Mouse (Mus musculus) brown adipose tissue, adult 24 weeks (tissue): ENCODE measurements around the gene Gm10382. TPM values are rescaled to one million over a fixed set of nuclear protein-coding genes. Genes with fewer than 3 reads are reported as not detected.
A peak's percentile ranks its signal among the peaks of the same experiment; 100 is the strongest.

Experiments
- H3K27ac ChIP-seq: fragments of 200-500 bp; replicated peaks from 2 replicates; pipeline ENCODE4 v1.5.1; 2012; ENCODE audit warnings: low read depth, mild to moderate bottlenecking, low read length
- H3K4me1 ChIP-seq: fragments of 200-500 bp; 2 replicates; pipeline ENCODE4 v1.6.1; 2012; ENCODE audit warnings: low read length, mixed read lengths; ENCODE audit not compliant: control insufficient read depth, insufficient read depth, insufficient read length
- H3K4me3 ChIP-seq: fragments of 200-500 bp; 2 replicates; pipeline ENCODE4 v1.5.1; 2012; ENCODE audit warnings: low read depth, mild to moderate bottlenecking, low read length, moderate library complexity; ENCODE audit not compliant: insufficient read depth
- polyA plus RNA-seq: library from polyadenylated mRNA; stranded (reverse); fragments of >200 nt; gene quantifications from 2 replicates; pipeline ENCODE4 v1.2.4, GENCODE M21; 2012; ENCODE audit not compliant: missing spikeins, insufficient read depth, insufficient read length

Gm10382 gene
- not detected in 2 replicates for polyA plus RNA-seq

DNA sequence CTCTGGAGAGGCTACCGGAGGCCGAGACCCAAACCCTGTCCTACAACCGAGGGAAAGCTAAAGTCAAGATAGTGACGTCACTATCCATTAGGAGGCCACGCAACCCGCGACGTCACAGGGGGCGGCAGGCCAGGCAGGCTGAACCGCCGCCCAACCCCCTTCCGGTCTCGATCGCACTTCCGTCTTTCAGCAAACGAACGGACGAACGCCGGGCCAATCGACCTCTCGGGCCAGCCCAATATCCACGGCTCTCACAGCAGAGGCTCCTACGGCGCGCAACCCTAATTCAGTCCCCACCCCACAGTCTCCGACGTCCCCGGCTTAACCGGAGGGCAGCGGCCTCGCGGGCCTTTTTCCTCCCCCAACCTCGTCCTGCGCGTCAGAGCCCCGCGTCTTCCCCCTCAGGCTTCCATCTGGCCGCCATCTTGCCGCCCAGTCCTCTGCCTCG lies at the start of gene Gm10382:
Gene Gm10382, plus strand, starts transcription at position 192 of the 448 bp plus-strand sequence.
- H3K4me1 ChIP-seq, result peaks cover 10% of the 10 kb centered on the region
- peak within 1 kb of the TSS; percentile 85 for H3K4me3 ChIP-seq
- peak within 1 kb of the TSS; percentile 100 for H3K27ac ChIP-seq

DNA sequence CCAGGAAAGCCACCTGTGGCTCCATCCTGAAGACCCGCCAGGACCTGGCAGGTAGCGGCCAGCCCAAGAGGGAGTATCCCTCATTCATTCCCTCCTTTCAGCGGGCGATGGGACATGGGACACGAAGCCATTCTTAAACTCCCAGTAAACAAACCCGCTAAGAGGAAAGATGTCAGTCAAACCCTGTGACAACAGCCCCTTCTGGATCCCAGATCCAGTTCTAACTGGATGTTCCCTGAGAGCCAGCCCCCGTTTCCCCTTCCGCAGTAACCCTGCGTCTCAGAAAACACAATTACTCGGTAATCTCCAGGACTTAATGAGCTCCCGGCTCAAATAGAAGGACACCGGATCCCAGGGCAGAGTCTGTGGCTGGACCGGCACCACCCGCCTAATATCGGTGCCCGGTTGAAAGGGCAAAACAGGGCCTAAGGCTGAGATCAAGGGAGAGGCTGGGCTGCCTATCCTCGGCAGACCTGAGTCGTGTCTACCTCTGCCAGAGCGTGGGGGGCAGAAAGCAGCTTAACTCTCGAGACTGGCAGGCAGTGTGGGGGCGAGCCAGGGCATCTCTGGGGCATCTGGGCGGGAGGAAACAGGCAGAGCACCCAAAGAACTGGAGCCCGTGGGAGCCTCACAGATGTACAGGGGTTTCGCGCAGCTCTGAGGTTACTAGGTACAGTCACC lies 49.1 kb upstream of the Gm10382 start:
- peak overlapping the region; percentile 94 for H3K4me3 ChIP-seq
- H3K27ac ChIP-seq, result peak overlapping the region; percentile 85
- H3K4me1 ChIP-seq, result peaks cover 22% of the 10 kb centered on the region

DNA sequence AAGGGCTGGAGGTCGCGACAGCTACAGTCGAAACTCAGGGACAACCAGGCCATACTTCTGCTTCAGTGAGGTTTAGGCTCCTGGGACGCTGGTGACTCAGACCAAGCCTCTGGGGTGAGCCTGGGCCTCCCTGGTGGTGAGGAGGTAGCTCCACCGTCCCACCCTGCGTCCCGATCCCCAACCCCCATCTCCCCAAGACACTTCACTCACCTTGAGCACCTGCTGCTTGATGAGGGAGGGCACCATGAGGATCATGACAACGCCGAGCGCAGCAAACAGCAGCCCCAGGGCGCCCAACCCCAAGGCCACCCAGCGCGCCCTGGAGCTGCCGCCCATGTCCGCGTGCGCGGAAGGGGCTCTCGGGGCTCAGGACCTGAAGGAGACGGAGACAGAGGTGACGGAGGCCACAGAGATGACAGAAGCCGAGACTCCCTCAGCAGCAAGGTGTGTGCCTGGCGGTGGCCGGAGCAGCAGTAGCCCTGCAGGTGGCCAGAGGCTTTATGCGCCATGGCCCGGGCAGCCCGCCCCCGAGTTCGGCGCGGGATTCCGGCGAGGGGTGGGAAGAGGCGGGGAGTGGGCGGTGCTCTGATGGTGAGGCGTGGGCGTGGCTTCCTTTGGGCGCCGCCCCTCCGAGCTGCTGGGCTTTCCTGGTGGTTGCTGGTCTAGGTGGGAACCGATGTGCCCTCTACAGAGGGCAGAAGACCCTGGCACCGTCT lies 48.4 kb upstream of the Gm10382 start, which contains the start of gene Scarb1:
Gene Scarb1, minus strand, starts transcription at position 548 of the 716 bp plus-strand sequence.
- H3K4me3 ChIP-seq, result peak within 1 kb of the TSS; percentile 94
- H3K4me1 ChIP-seq, result peaks cover 22% of the 10 kb centered on the region
- H3K27ac ChIP-seq, result peak within 1 kb of the TSS; percentile 85

DNA sequence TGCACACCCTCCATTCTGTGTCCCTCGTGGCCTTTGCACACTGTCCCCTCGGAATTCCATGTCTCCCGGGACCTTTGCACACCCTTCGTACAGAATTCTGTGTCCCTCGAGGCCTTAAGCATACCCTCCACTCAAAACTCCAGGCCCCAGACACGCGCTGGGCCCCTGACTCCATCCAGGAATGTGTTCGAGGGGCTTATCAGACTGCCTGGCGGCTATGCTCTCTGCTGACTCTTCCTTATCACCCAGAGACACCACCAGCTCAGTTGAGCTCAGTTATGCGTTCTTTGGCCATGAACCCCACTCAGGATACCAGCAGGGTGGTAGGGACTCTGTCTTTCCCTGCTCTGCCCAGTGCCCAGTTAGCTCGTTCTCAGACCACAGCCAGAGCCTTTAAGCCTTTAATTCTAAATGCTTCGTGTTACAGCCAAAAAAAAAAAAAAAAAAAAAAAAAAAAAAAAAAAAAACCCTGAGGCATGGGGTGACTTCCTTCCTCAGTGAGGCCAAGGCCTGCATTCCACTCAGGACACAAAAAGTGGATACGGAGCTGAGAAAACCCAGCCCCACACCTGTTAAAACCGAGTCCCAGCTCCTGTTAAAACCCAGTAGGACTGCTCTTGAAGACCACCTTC lies 47.5 kb upstream of the Gm10382 start:
- H3K4me1 ChIP-seq, result peaks cover 21% of the 10 kb centered on the region
- peak overlapping the region; percentile 94 for H3K4me3 ChIP-seq
- no peak overlapping the region for H3K27ac ChIP-seq

DNA sequence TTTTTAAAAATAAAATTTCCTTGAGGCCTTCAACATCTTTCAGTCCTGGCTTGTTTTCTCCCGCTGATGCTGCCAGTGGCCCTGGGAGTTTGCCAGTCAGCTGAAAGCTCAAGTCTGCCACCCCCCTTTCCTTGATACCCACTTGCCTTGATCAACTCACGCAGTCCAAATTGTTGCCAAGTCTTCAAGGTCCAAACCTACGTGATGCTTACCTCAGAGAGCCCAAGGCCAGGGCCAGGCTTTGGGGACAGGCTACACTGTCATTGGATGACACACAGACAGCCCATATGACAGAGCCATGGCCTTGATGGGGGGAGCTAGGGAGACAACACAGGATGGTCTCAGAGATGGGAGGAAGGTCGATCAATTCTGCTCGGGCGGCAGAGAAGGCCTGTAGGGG lies 44.8 kb upstream of the Gm10382 start:
- Histone ChIP-seq H3K27ac (no peak overlapping the region), H3K4me3 (no peak overlapping the region), H3K4me1 (peaks cover 10% of the 10 kb centered on the region)

GRCm38 (mm10) chr5:125348067-125348466 lies 41.1 kb upstream of the Gm10382 start:
- Histone ChIP-seq H3K27ac (no peak overlapping the region), H3K4me3 (no peak overlapping the region), H3K4me1 (peaks cover 4% of the 10 kb centered on the region; the same call in 1 of the 2 replicates)

- no peak overlapping the region for H3K4me3 ChIP-seq
- peaks cover 4% of the 10 kb centered on the region; the same call in 1 of the 2 replicates for H3K4me1 ChIP-seq
- no peak overlapping the region for H3K27ac ChIP-seq
Measured at GRCm38 (mm10) chr5:125348487-125348886, 40.6 kb upstream of the Gm10382 start.

- no peak overlapping the region for H3K4me3 ChIP-seq
- H3K27ac ChIP-seq, result no peak overlapping the region
- H3K4me1 ChIP-seq, result peaks cover 4% of the 10 kb centered on the region; the same call in 1 of the 2 replicates
Measured at GRCm38 (mm10) chr5:125349391-125349790, 39.7 kb upstream of the Gm10382 start.

DNA sequence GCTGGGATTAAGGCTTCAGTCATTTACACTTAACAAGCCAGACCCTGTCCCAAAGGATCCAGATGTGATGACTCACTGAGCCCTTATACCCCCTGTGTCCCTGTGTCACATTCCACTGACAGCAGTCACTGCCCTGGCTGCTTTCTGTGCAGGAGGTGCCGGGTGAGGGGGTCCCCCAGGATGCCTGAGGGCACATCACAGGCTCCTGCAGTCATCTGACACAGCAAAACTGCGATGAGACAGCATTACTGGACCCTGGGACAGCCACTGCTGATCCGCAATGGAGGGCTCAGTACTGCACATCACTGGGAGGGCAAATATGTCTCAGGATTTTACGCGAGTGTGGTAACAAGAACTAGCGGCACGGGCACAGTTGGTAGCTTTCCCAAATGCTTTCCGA lies 38.1 kb upstream of the Gm10382 start:
- no peak overlapping the region for H3K4me3 ChIP-seq
- no peak overlapping the region for H3K27ac ChIP-seq
- peaks cover 4% of the 10 kb centered on the region; the same call in 1 of the 2 replicates for H3K4me1 ChIP-seq

GRCm38 (mm10) chr5:125351939-125352338 lies 37.2 kb upstream of the Gm10382 start:
- no peak overlapping the region for H3K27ac ChIP-seq
- H3K4me3 ChIP-seq, result no peak overlapping the region
- peaks cover 4% of the 10 kb centered on the region; the same call in 1 of the 2 replicates for H3K4me1 ChIP-seq

GRCm38 (mm10) chr5:125352781-125353294 lies 36.3 kb upstream of the Gm10382 start:
- no peak overlapping the region for H3K4me3 ChIP-seq
- no peak overlapping the region for H3K27ac ChIP-seq
- H3K4me1 ChIP-seq, result peaks cover 4% of the 10 kb centered on the region; the same call in 1 of the 2 replicates

DNA sequence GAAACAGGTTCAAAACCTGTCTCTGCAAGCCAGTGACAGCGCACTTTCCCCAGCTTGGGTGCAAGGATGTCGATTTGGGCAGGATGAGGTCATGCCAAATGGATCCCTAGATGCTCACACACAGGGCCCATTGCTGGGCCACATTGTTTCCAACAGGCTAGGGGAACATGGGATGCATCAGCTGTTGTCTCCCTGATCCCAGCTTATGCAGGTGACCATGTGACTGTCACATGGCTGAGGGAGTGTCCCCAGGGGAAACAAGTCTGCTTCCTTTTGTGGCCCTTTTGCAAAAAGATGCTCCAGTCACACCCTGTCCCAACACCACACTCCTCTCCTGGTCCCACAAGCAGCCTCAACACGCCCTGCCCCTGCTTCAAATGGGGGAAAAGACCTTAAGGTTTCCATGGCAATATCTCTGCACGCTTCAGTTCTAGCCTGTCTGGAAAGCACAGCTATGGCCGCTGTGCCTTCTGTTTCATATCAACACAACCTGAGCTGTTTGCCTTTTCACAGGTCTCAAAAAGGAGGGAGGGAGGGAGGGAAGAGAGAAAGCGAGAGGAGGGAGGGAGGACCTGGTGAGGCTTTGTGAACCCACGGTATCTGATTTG lies 34.1 kb upstream of the Gm10382 start:
- no peaks in the 10 kb centered on the region for H3K4me1 ChIP-seq
- no peak overlapping the region for H3K4me3 ChIP-seq
- no peak overlapping the region for H3K27ac ChIP-seq

DNA sequence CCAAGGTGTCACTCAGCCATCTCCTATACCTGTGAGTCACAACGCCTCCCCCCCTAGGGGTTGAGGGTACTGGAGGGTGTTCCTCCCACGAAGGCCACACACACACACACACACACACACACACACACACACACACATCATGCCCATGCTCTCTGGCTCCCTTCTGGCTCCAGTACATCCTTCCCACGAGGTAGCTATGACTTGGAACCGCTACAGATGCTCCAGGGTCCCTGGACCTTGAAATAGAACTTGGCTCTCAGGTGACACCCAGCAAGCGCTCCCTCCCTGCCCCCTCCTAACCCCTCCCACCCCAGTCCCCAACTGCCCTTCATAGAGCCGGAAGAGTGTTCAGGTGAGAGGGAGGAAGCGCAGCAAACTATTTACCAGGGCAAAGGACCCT lies 33.5 kb upstream of the Gm10382 start:
- Histone ChIP-seq H3K27ac (no peak overlapping the region), H3K4me3 (no peak overlapping the region), H3K4me1 (no peaks in the 10 kb centered on the region; the same call in 1 of the 2 replicates)

- H3K4me1 ChIP-seq, result peaks cover 2% of the 10 kb centered on the region; the same call in 1 of the 2 replicates
- H3K27ac ChIP-seq, result no peak overlapping the region
- no peak overlapping the region for H3K4me3 ChIP-seq
Measured at GRCm38 (mm10) chr5:125357543-125358269, 31.4 kb upstream of the Gm10382 start.
